Mouse (Mus musculus) left cerebral cortex, adult 2 months (tissue): ENCODE measurements at regions not wholly inside any gene's neighbourhood (a gene's known extent, or its start where the extent isn't known, plus 50 kb on each side); places are given as distances from the start of the nearest gene placed in this dataset.

ENCODE experiments used
- DNase-seq, 2 experiments: peaks; one replicate each; pipeline ENCODE4 v3.0.0; 2021 to 2022; ENCODE audit warnings: low spot score in 2 of 2, mixed read lengths in 1 of 2; ENCODE audit errors: extremely low spot score in 1 of 2
- H3K27ac ChIP-seq: fragments of 200-600 bp; 2 replicates; pipeline ENCODE4 v1.8.1; 2022
- H3K4me3 ChIP-seq: fragments of 200-600 bp; 2 replicates; pipeline ENCODE4 v1.8.1; 2022
- CTCF ChIP-seq: fragments of 200-600 bp; IDR thresholded peaks from 2 replicates; pipeline ENCODE4 v1.8.1; 2022; ENCODE audit warnings: antibody characterized with exemption, mild to moderate bottlenecking, moderate library complexity
- intact Hi-C: fragments of 180-260 bp; cut with DNase I; formaldehyde crosslinking; loops from one replicate; pipeline ENCODE4 v1.15.1; 2025

GRCm38 (mm10) chr17:65000626-65001135 is 164.8 kb upstream of the 4930583I09Rik start:
- H3K4me3 ChIP-seq: no peak overlapping the region
- DNase-seq: no peak
- intact Hi-C loops: no loop called here
- no peak overlapping the region for H3K27ac ChIP-seq
- no peak for TF ChIP-seq CTCF

GRCm38 (mm10) chr17:64994483-64994882 is 158.6 kb upstream of the 4930583I09Rik start:
- TF ChIP-seq CTCF: no peak
- Histone ChIP-seq H3K4me3 (no peak overlapping the region), H3K27ac (no peak overlapping the region)
- intact Hi-C loops: no loop called here
- no peak for DNase-seq

DNA sequence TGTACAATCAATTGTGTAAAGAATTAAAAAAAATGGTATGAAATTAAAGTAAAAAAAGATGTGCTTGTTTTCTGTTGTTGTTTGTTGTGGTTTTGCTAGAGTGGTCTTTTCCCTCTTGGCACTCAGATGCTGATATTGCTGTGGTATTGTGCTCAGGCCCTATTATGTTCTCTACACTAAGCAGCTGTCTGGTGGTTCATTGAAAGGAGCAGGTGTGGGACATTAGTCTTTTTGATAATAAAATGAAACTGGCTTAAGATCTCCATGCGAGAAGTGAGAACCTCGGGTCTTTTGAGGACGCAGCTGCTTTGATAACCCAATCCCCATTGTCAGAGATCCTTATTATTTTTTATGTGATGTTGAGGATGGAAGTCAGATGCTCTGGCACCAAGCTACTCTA is 155.4 kb upstream of the 4930583I09Rik start:
- Histone ChIP-seq H3K4me3 (no peak overlapping the region), H3K27ac (no peak overlapping the region)
- no peak for DNase-seq
- TF ChIP-seq CTCF: no peak
- intact Hi-C loops: no loop called here

DNA sequence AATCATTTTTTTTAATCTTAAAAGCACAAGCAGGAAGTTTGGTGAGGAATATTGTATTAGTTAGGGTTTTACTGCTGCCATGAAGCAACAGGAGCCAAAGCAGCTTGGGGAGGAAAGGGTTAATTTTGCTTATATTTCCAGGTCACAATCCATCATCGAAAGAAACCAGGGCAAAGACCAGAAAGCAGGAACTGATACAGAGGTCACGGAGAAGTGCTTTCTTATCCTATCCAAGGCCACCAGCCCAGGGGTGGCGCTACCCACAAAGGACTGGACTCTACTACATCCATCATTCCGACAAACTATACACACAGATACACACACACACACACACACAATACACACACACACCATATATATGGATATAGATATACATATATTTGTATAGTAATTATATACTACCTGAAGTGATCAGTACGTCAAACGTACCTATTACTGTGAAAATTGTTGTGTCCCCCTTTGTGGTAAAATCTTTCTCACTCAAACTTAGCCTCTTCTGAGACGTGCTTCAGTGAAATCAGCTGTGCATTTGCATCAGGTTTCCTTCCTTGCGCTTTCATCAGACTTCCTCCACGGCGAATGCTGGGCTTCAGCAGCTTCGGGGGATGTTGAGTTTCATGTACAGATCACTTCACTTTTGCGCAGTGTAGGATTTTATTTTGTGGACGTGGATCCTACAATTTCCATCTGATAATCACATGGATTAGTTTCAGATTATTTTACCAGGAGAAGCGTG is 148.6 kb upstream of the 4930583I09Rik start:
- Histone ChIP-seq H3K27ac (no peak overlapping the region), H3K4me3 (no peak overlapping the region)
- no peak for TF ChIP-seq CTCF
- intact Hi-C loops: no loop called here
- DNase-seq: no peak

GRCm38 (mm10) chr17:64983480-64983879 is 147.6 kb upstream of the 4930583I09Rik start:
- Histone ChIP-seq H3K27ac (no peak overlapping the region), H3K4me3 (no peak overlapping the region)
- no peak for TF ChIP-seq CTCF
- intact Hi-C loops: no loop called here
- no peak for DNase-seq

DNA sequence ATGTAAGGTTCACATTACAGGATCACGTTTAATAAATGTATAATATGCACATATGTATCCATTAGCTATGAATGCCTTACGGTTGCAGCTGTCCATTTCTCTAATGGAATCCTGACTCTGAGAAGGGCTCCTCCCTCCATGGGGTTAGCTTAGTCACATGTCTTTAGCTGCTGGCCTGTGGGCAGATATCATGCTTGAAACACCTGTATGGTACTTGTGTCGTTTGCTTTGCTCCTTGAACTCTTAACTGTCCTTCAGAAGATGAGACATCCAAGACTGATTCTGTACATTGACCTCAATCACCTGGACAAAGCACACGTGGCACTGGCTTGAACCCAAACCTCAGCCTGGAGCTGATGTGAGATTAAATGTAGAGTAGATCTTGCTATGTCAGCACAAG is 128.3 kb upstream of the 4930583I09Rik start:
- no peak for DNase-seq
- no peak overlapping the region for H3K27ac ChIP-seq
- intact Hi-C loops: no loop called here
- TF ChIP-seq CTCF: no peak
- no peak overlapping the region for H3K4me3 ChIP-seq

DNA sequence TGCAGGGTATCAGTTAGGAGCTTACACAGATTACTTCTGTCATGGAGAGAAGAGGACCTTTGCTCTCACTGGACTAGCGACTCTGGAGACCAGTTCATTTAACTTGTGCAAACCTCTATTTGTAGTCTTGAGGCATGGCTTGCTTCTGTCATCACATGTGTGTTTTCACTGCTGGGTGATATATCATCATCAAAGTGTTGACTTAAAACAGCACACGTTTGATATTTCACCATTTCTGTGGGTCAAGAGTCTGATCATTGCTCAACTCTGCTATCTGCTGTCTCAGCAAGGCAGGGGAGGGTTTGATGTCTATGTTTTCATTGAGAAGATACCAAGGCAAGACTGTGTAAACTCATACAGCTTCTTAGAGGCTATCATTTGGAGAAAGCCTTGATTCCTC is 126.0 kb upstream of the 4930583I09Rik start:
- DNase-seq: no peak
- TF ChIP-seq CTCF: no peak
- no peak overlapping the region for H3K27ac ChIP-seq
- intact Hi-C loops: no loop called here
- no peak overlapping the region for H3K4me3 ChIP-seq

GRCm38 (mm10) chr17:64957495-64957894 is 121.6 kb upstream of the 4930583I09Rik start:
- TF ChIP-seq CTCF: no peak
- no peak for DNase-seq
- peak overlapping the region; percentile 78; the same call in 1 of the 2 replicates for H3K27ac ChIP-seq
- intact Hi-C loops: loop anchor here (10.0 kb wide), 1 partner anchor 217 kb away; no protein-coding TSS in a partner anchor
- no peak overlapping the region for H3K4me3 ChIP-seq

DNA sequence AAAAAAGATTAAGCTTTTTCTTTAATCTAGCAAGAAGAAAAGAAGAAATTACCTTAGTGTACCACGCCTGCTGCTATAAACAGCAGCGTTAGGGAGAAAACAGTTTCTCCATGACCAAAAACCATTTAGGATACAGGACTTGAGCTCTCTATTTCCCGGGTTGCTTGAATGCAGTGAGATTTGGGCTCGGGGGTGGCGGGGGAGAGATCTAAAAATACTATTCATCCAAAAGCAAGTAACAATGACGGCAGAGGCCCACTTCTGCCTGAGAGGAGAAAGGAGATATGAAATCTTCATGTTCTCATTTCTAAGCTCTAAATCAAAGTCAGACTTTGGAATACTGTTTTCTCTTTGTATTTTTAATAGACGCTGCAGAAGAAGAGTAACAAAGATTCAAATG is 120.6 kb upstream of the 4930583I09Rik start:
- intact Hi-C loops: loop anchor here (10.0 kb wide), 1 partner anchor 218 kb away; no protein-coding TSS in a partner anchor
- DNase-seq: no peak
- H3K4me3 ChIP-seq: no peak overlapping the region
- H3K27ac ChIP-seq: peak overlapping the region; percentile 78
- no peak for TF ChIP-seq CTCF

GRCm38 (mm10) chr17:64953275-64953674 is 117.4 kb upstream of the 4930583I09Rik start:
- TF ChIP-seq CTCF: no peak
- intact Hi-C loops: loop anchor here (10.0 kb wide), 1 partner anchor 222 kb away; no protein-coding TSS in a partner anchor
- DNase-seq: no peak
- Histone ChIP-seq H3K27ac (no peak overlapping the region), H3K4me3 (no peak overlapping the region)

DNA sequence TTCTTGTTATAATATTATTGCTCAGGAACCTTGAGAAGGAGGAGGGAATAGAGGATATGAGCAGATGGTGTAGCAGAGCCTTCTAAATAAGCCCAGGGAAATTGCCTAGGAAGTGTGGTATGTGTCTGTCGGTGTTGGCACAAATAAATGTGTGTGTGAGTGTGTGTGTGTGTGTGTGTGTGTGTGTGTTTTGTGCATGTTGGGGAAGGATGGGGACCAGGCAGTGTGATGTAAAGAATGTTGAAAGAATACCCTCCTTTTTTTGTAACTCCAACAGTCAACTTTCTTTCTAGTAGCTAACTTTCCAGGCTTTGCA is 115.7 kb upstream of the 4930583I09Rik start:
- no peak for DNase-seq
- no peak overlapping the region for H3K27ac ChIP-seq
- intact Hi-C loops: loop anchor here (10.0 kb wide), 1 partner anchor 223 kb away; no protein-coding TSS in a partner anchor
- no peak overlapping the region for H3K4me3 ChIP-seq
- TF ChIP-seq CTCF: no peak

- DNase-seq: no peak
- intact Hi-C loops: loop anchor here (10.0 kb wide), 1 partner anchor 224 kb away; no protein-coding TSS in a partner anchor
- Histone ChIP-seq H3K4me3 (no peak overlapping the region), H3K27ac (no peak overlapping the region)
- no peak for TF ChIP-seq CTCF
Observed at GRCm38 (mm10) chr17:64950802-64951624, 115.1 kb upstream of the 4930583I09Rik start.
